Mouse (Mus musculus) embryonic facial prominence, embryonic 13.5 days (tissue): ENCODE results near the gene Arl8a. TPM values are rescaled to one million over a fixed set of nuclear protein-coding genes. Genes with fewer than 3 reads are reported as not detected.

Experiments used
- ATAC-seq: fragments of 200-750 bp; cut with Nextera tagmentation; 2 replicates; pipeline ENCODE4 v1.8.0; 2017; ENCODE audit warnings: low read depth; ENCODE audit not compliant: insufficient number of reproducible peaks, insufficient read depth, low FRiP score, low TSS enrichment
- H3K27ac ChIP-seq: fragments of 300-500 bp; sonication (generic); 2 replicates; pipeline ENCODE4 v1.5.1; 2015; ENCODE audit warnings: moderate library complexity, mild to moderate bottlenecking, inconsistent platforms
- H3K27me3 ChIP-seq: fragments of 300-500 bp; sonication (generic); 2 replicates; pipeline ENCODE4 v1.6.1; 2015; ENCODE audit warnings: mild to moderate bottlenecking, inconsistent platforms
- H3K36me3 ChIP-seq: fragments of 300-500 bp; sonication (generic); 2 replicates; pipeline ENCODE4 v1.6.1; 2015; ENCODE audit warnings: mild to moderate bottlenecking, inconsistent platforms
- H3K4me1 ChIP-seq: fragments of 300-500 bp; sonication (generic); 2 replicates; pipeline ENCODE4 v1.6.1; 2015; ENCODE audit warnings: inconsistent platforms
- H3K4me2 ChIP-seq: fragments of 300-500 bp; sonication (generic); 2 replicates; pipeline ENCODE4 v1.6.1; 2015; ENCODE audit warnings: moderate library complexity, mild to moderate bottlenecking, inconsistent platforms
- H3K4me3 ChIP-seq: fragments of 300-500 bp; sonication (generic); 2 replicates; pipeline ENCODE4 v1.5.1; 2015; ENCODE audit warnings: mild to moderate bottlenecking, inconsistent platforms
- H3K9ac ChIP-seq: fragments of 300-500 bp; sonication (generic); 2 replicates; pipeline ENCODE4 v1.6.1; 2015; ENCODE audit warnings: mild to moderate bottlenecking, inconsistent platforms
- H3K9me3 ChIP-seq: fragments of 300-500 bp; sonication (generic); 2 replicates; pipeline ENCODE4 v1.6.1; 2016; ENCODE audit warnings: inconsistent platforms
- WGBS: fragments of 180-500 bp; shearing (Covaris S2); methylation state at CpG from one replicate; pipeline ENCODE4 v1.1.7; 2015; ENCODE audit warnings: mixed read lengths; 5-methylcytosine and 5-hydroxymethylcytosine counted together
- polyA plus RNA-seq: library from polyadenylated mRNA; unstranded; fragments of >200 nt; fragmentation: Nextera tagmentation; extraction: Ambion mirVana; gene quantifications from 2 replicates; pipeline ENCODE4 v1.2.1, GENCODE M21; 2015

The Arl8a gene
- polyA plus RNA-seq, 1 experiment from 2014 or later = 75.2 TPM

GRCm38 (mm10) chr1:135133678-135134435 is 12.8 kb upstream of the Arl8a start:
- Histone ChIP-seq H3K27ac (no peak overlapping the region), H3K4me3 (no peak overlapping the region), H3K36me3 (no peaks in the 10 kb centered on the region), H3K9me3 (no peaks in the 10 kb centered on the region), H3K4me2 (no peak overlapping the region), H3K27me3 (0 out of 2 replicates have a peak, but pooled peaks cover 6% of the 10 kb centered on the region), H3K9ac (no peak overlapping the region), H3K4me1 (peaks cover 30% of the 10 kb centered on the region)
- WGBS = 82% methylated on average over 10 of the region's 10 CpGs
- ATAC-seq = no peak

DNA sequence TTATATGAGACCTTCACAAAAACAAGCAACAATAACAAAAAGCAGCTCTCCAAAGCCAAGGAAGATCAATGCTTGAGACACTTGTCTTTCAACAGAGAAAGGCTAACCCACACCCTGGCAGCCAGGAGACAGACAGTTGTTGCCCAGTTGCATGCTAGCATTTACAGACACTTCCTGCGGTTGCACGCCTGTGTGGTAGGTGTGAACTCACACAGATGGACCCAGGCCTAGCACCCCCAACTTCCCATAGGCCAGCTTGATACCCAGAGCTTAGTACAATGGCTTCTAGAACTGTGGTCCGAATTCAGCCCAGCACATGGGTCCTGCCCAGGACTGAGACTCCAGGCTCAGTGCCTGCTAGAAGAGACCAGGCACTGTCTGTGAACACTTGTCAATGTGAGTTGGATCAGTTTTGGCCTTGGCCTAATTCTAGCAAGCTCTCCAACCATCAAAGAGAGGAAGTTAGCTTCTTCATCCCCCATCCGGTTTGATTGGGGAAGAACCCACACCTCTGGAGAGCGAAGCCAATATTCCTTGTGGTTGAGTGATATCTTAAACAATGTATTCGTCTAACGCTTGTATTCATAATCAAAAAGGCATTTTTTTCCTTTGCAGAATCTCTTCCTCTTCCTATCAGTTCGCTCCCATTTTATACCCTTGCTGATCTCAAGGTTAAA is 11.4 kb upstream of the Arl8a start:
- 84% methylated on average over 8 of the region's 8 CpGs for WGBS
- Histone ChIP-seq H3K4me3 (no peak overlapping the region), H3K9me3 (no peaks in the 10 kb centered on the region), H3K27me3 (no peaks in the 10 kb centered on the region), H3K27ac (no peak overlapping the region), H3K4me1 (peaks cover 17% of the 10 kb centered on the region), H3K36me3 (no peaks in the 10 kb centered on the region), H3K4me2 (no peak overlapping the region), H3K9ac (no peak overlapping the region)
- no peak for ATAC-seq

- 2% methylated on average over 1 of the region's 1 CpGs for WGBS
- no peak overlapping the region for H3K9ac ChIP-seq
- no peak for ATAC-seq
- H3K27me3 ChIP-seq = no peaks in the 10 kb centered on the region
- no peaks in the 10 kb centered on the region for H3K36me3 ChIP-seq
- H3K4me1 ChIP-seq = peaks cover 9% of the 10 kb centered on the region
- H3K4me2 ChIP-seq = no peak overlapping the region
- no peak overlapping the region for H3K27ac ChIP-seq
- H3K9me3 ChIP-seq = no peaks in the 10 kb centered on the region
- no peak overlapping the region for H3K4me3 ChIP-seq
Measured at GRCm38 (mm10) chr1:135136500-135136899, 10.1 kb upstream of the Arl8a start.

DNA sequence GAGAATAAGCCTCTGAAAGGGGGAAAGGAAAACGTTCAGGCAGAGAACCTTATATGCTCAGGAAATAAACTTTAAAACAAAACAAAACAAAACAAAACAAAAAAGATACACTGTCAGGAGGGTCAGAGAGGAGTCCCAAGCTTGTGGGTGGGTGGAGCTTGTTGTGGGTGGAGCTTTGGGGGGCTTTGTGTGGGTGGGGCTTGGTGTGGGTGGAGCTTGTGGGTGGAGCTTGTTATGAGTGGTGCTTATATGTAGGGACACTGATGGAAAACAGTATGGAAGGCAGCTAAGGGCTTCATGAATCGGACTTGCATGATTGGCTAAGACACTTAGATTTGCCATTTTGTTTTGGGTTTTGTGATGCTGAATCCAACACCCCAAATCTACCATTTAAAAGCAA is 6.7 kb upstream of the Arl8a start:
- H3K9ac ChIP-seq = no peak overlapping the region
- 0 out of 2 replicates have a peak, but pooled peaks cover 4% of the 10 kb centered on the region for H3K27me3 ChIP-seq
- ATAC-seq = no peak
- H3K27ac ChIP-seq = no peak overlapping the region
- H3K4me3 ChIP-seq = no peak overlapping the region
- no peaks in the 10 kb centered on the region for H3K9me3 ChIP-seq
- no peaks in the 10 kb centered on the region for H3K36me3 ChIP-seq
- H3K4me1 ChIP-seq = no peaks in the 10 kb centered on the region
- H3K4me2 ChIP-seq = no peak overlapping the region
- WGBS = 62% methylated on average over 2 of the region's 2 CpGs

- WGBS = 71% methylated on average over 2 of the region's 2 CpGs
- peaks cover 10% of the 10 kb centered on the region; the same call in 1 of the 2 replicates for H3K4me1 ChIP-seq
- no peaks in the 10 kb centered on the region for H3K9me3 ChIP-seq
- H3K27me3 ChIP-seq = 0 out of 2 replicates have a peak, but pooled peaks cover 4% of the 10 kb centered on the region
- H3K4me3 ChIP-seq = no peak overlapping the region
- no peak overlapping the region for H3K9ac ChIP-seq
- ATAC-seq = no peak
- H3K36me3 ChIP-seq = no peaks in the 10 kb centered on the region
- no peak overlapping the region for H3K27ac ChIP-seq
- no peak overlapping the region for H3K4me2 ChIP-seq
Measured at GRCm38 (mm10) chr1:135142452-135142851, 4.2 kb upstream of the Arl8a start.

GRCm38 (mm10) chr1:135143940-135144339 is 2.7 kb upstream of the Arl8a start:
- Histone ChIP-seq H3K4me3 (no peak overlapping the region), H3K36me3 (no peaks in the 10 kb centered on the region), H3K27ac (no peak overlapping the region), H3K4me2 (no peak overlapping the region), H3K9ac (no peak overlapping the region), H3K9me3 (no peaks in the 10 kb centered on the region), H3K27me3 (0 out of 2 replicates have a peak, but pooled peaks cover 4% of the 10 kb centered on the region), H3K4me1 (peaks cover 22% of the 10 kb centered on the region)
- no peak for ATAC-seq
- WGBS = 81% methylated on average over 2 of the region's 2 CpGs

- peak overlapping the region; percentile 83 for H3K4me3 ChIP-seq
- peaks cover 10% of the 10 kb centered on the region for H3K36me3 ChIP-seq
- 0 out of 2 replicates have a peak, but pooled peaks cover 4% of the 10 kb centered on the region for H3K27me3 ChIP-seq
- peak; percentile 21 for ATAC-seq
- peak overlapping the region; percentile 81 for H3K4me2 ChIP-seq
- peaks cover 36% of the 10 kb centered on the region for H3K4me1 ChIP-seq
- H3K27ac ChIP-seq = peak overlapping the region; percentile 94
- H3K9ac ChIP-seq = peak overlapping the region; percentile 93
- under 1% methylated on average over 69 of the region's 69 CpGs for WGBS
- H3K9me3 ChIP-seq = no peaks in the 10 kb centered on the region
Measured at GRCm38 (mm10) chr1:135146946-135147701, 500 bp downstream of the Arl8a start.

DNA sequence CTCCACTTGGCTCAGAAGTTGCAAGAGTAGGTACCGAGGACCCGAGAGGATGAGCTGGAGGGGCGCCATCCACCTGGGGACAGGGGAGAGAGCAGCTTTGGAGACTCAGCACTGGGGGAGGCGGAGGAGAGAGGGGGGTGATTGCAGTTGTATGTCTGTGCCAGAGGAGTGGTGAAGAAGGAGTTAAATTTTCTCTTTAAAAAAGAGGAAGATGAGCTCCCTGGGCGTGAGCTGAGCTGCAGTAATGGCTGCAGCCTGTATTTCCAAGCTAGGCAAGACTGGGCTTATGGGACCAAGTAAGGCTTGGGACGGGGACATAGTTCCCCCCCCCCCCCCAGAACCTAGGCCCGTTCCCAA is 1.1 kb downstream of the Arl8a start:
- Histone ChIP-seq H3K4me2 (peak overlapping the region; percentile 81), H3K27me3 (0 out of 2 replicates have a peak, but pooled peaks cover 4% of the 10 kb centered on the region), H3K4me3 (peak overlapping the region; percentile 83), H3K4me1 (peaks cover 42% of the 10 kb centered on the region), H3K27ac (peak overlapping the region; percentile 94), H3K9ac (peak overlapping the region; percentile 93), H3K36me3 (peaks cover 15% of the 10 kb centered on the region), H3K9me3 (no peaks in the 10 kb centered on the region)
- WGBS = 0% methylated on average over 7 of the region's 7 CpGs
- ATAC-seq = 0 out of 2 replicates have a peak, but pooled peaks have one; percentile 2

DNA sequence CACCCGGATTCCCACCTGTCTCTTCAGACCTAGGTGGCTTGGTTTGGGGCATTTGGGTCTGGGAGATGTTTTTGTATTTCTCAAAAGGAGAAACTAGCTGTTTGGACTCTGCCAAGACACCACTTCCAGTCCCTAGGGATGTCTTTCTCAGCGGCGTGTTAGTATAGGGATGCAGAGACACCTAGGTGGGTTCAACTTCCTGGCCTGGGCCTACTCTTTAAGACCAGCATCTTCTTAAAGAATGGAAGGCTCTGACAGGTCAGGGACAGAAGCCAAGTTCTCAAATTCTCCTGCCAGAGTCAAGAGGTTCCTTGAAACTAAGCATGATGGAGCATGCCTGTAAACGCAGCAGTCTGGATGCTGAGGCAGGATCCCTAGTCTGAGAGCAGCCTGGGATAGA is 1.9 kb downstream of the Arl8a start:
- Histone ChIP-seq H3K9ac (peak overlapping the region; percentile 93), H3K27me3 (0 out of 2 replicates have a peak, but pooled peaks cover 3% of the 10 kb centered on the region), H3K4me3 (peak overlapping the region; percentile 83), H3K9me3 (no peaks in the 10 kb centered on the region), H3K36me3 (peaks cover 15% of the 10 kb centered on the region), H3K4me1 (peaks cover 43% of the 10 kb centered on the region), H3K27ac (peak overlapping the region; percentile 94), H3K4me2 (peak overlapping the region; percentile 81)
- 55% methylated on average over 4 of the region's 4 CpGs for WGBS
- ATAC-seq = no peak

DNA sequence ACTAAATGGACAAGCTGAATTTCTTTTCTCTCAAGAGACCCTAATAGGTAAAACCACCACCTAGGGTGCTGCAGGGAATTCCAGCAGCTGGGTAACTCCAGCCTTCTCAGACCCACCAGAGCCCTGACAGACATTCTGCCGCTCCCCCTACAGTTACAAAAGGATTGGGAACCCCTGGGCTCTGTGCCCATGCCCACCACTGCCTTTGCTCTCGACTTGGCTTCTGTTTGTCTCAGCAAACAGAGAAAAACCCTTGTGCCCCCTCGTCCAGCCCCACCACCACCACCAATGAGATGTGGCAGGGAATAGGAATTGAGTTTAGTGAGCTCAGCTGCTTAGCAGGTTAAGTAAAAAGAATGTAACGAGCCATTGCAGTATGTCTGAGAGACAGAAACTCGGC is 2.4 kb downstream of the Arl8a start:
- no peak overlapping the region for H3K9ac ChIP-seq
- 65% methylated on average over 5 of the region's 5 CpGs for WGBS
- peak overlapping the region; percentile 94 for H3K27ac ChIP-seq

DNA sequence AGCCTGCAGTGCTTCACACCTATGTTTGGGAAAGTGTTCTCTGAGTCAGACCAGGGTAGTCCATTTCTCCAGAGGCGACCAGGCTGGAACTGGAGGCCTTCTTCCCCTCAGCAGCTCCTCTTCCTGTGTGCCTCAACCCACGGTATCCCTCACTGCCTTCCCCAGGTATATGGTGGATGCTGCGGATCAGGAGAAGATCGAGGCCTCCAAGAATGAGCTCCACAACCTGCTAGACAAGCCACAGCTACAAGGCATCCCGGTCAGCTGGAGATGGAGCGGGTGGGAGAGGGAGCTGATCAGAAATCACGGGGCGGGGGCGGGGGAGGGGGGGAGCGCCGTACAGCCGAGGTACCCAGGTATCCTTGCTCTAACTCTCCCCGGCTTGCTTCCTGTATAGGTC is 7.4 kb downstream of the Arl8a start:
- Histone ChIP-seq H3K9ac (peak overlapping the region; percentile 69), H3K4me2 (peak overlapping the region; percentile 53), H3K9me3 (no peaks in the 10 kb centered on the region), H3K36me3 (peaks cover 35% of the 10 kb centered on the region), H3K4me1 (peaks cover 45% of the 10 kb centered on the region), H3K4me3 (peak overlapping the region; percentile 25; the same call in 1 of the 2 replicates), H3K27ac (peak overlapping the region; percentile 89), H3K27me3 (no peaks in the 10 kb centered on the region)
- no peak for ATAC-seq
- WGBS = 18% methylated on average over 13 of the region's 13 CpGs

More for the DNA sequence above, 2.4 kb downstream of the Arl8a start:
- Histone ChIP-seq H3K36me3 (peaks cover 15% of the 10 kb centered on the region), H3K9me3 (no peaks in the 10 kb centered on the region), H3K4me1 (peaks cover 45% of the 10 kb centered on the region), H3K4me3 (no peak overlapping the region), H3K27me3 (no peaks in the 10 kb centered on the region), H3K4me2 (peak overlapping the region; percentile 81)
- ATAC-seq = no peak
